Comparison of ENCODE assay signal across 11 mouse cellular contexts in the genomic region with DNA sequence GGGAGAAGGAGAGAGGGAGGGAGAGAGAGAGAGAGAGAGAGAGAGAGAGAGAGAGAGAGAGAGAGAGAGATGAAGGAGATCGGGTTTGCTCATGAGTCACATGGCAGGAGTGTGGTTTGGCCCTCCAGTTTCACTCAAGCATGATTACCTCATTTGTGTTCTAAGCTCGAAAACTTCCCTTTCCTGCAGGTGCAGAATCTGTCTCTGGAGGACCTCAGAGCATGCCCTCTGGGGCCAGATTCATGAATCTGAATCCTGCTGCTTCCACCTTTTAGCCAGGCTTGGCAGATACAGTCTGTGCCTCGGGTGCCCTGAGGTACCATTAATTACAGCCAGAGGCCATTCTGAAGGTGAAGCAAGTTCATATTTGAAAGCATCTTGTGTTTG. TPM values are rescaled to one million over a fixed set of nuclear protein-coding genes. Genes with fewer than 3 reads are reported as not detected.
DNase-seq lines count a peak whose midpoint lies in the region; ATAC-seq and TF ChIP-seq lines count a peak whose summit lies in the region.
"Had no signal": no experiment of that assay in that cellular context is flagged by ENCODE, and none has a peak within 500 bp of the region (broad histone marks: within the 10 kb centered on the region; RNA-seq: fewer than 3 reads in every experiment).

No protein-coding gene starts in this region.

- no peak overlapping the region for H3K4me3 ChIP-seq in myocyte
- H3K4me3 ChIP-seq in intestine, embryonic 15.5 days (replicated peaks) = no peak overlapping the region
- H3K4me3 ChIP-seq: erythroblast, embryonic 14.5 days; midbrain, embryonic 12.5 days had no signal

- H3K9ac ChIP-seq in intestine, embryonic 15.5 days = no peak overlapping the region
- H3K9ac ChIP-seq: midbrain, embryonic 12.5 days had no signal

- WGBS in intestine, embryonic 15.5 days = 37% methylated on average over 3 of the region's 3 CpGs

- no peak for TF ChIP-seq POLR2A in myocyte (IDR thresholded peaks at IDR 0.05; ENCODE audit: insufficient read length, low read depth)

- H3K4me1 ChIP-seq in intestine, embryonic 15.5 days (replicated peaks) = no peaks in the 10 kb centered on the region
- H3K4me1 ChIP-seq: midbrain, embryonic 12.5 days had no signal

- H3K79me2 ChIP-seq in myocyte (ENCODE audit: control insufficient read depth, insufficient read depth) = no peaks in the 10 kb centered on the region

- no peaks in the 10 kb centered on the region for H3K27me3 ChIP-seq in myocyte (ENCODE audit: control insufficient read depth, insufficient read depth, insufficient read length)
- no peaks in the 10 kb centered on the region for H3K27me3 ChIP-seq in intestine, embryonic 15.5 days (replicated peaks)
- H3K27me3 ChIP-seq: midbrain, embryonic 12.5 days had no signal

- no peak overlapping the region for H3K27ac ChIP-seq in intestine, embryonic 15.5 days
- H3K27ac ChIP-seq: midbrain, embryonic 12.5 days had no signal

- no peak overlapping the region for H3ac ChIP-seq in myocyte (ENCODE audit: control insufficient read depth, insufficient read length)

- no peak overlapping the region for H3K4me2 ChIP-seq in myocyte (ENCODE audit: low read depth)
- H3K4me2 ChIP-seq in intestine, embryonic 15.5 days (replicated peaks) = no peak overlapping the region
- H3K4me2 ChIP-seq: midbrain, embryonic 12.5 days had no signal

- no peaks in the 10 kb centered on the region for H3K9me3 ChIP-seq in intestine, embryonic 15.5 days
- H3K9me3 ChIP-seq: midbrain, embryonic 12.5 days had no signal

- no peak for ATAC-seq in intestine, embryonic 15.5 days

- no peaks in the 10 kb centered on the region for H3K36me3 ChIP-seq in myocyte (ENCODE audit: control insufficient read depth, insufficient read depth)
- H3K36me3 ChIP-seq in intestine, embryonic 15.5 days = no peaks in the 10 kb centered on the region
- H3K36me3 ChIP-seq: midbrain, embryonic 12.5 days had no signal

- DNase-seq in lung, adult 18-20 months = peak; percentile 58 to 71
- no peak for DNase-seq in lung, postnatal 10 days
- DNase-seq in NIH3T3 (ENCODE audit: low read depth) = peak; percentile 37
- DNase-seq in thymus, postnatal 25 days = peak; percentile 51
- DNase-seq in left cerebral cortex, adult 9 months (ENCODE audit: low spot score in 2 of 2) = no peak
- no peak for DNase-seq in embryo, embryonic 11 days
- DNase-seq: gastrocnemius, postnatal 25 days had no signal

TF ChIP-seq in myocyte, 11 proteins besides CTCF, POLR2A, EP300 and RAD21:
- TF ChIP-seq TCF12 (IDR thresholded peaks at IDR 0.05; ENCODE audit: insufficient read depth, poor library complexity, severe bottlenecking) = no peak
- TF ChIP-seq USF1 (IDR thresholded peaks at IDR 0.05; ENCODE audit: low read depth) = peak; percentile 33
- TF ChIP-seq TCF3 (IDR thresholded peaks at IDR 0.05; ENCODE audit: insufficient read length, low read depth) = no peak
- no peak for TF ChIP-seq MYOD1 (IDR thresholded peaks at IDR 0.05; ENCODE audit: control insufficient read depth in 1 of 3, insufficient read length in 2 of 3, low read depth in 2 of 3)
- TF ChIP-seq REST (IDR thresholded peaks at IDR 0.05; ENCODE audit: insufficient read depth, insufficient read length) = no peak
- no peak for TF ChIP-seq MAX (IDR thresholded peaks at IDR 0.05; ENCODE audit: low read depth)
- TF ChIP-seq E2F4 (IDR thresholded peaks at IDR 0.05; ENCODE audit: insufficient read depth) = no peak
- TF ChIP-seq CEBPB (IDR thresholded peaks at IDR 0.05; ENCODE audit: insufficient read depth, poor library complexity, severe bottlenecking) = no peak
- TF ChIP-seq SRF (IDR thresholded peaks at IDR 0.05; ENCODE audit: control insufficient read depth, insufficient read length, low read depth) = no peak

RNA-seq across cellular contexts. Expression of a gene that starts 57.6 kb away (rescaled TPM):
- polyA plus RNA-seq in myocyte (2012; fragmentation: generic; extraction: Trizol) = 0.53 TPM
- polyA plus RNA-seq in intestine, embryonic 15.5 days (2015; fragmentation: Nextera tagmentation; extraction: Ambion mirVana) = 1.9 and 2.4 TPM in 2 replicates
- polyA plus RNA-seq: erythroblast, embryonic 14.5 days had no signal

Comparison
In these comparisons a context has a peak if more than half of its experiments do, and no peak if none do; other contexts are left out.
1. DNase-seq: peak in lung, adult 18-20 months (2 of 2), NIH3T3 (single experiment) and thymus, postnatal 25 days (single experiment); none in lung, postnatal 10 days (single experiment), left cerebral cortex, adult 9 months (0 of 2) and embryo, embryonic 11 days (single experiment).